Mouse (Mus musculus): ENCODE data around the gene Gm45261. TPM values are rescaled to one million over a fixed set of nuclear protein-coding genes. Genes with fewer than 3 reads are reported as not detected.

Gm45261 gene
- polyA plus RNA-seq (2012; rRNA removed) (not detected in 2 replicates), polyA plus RNA-seq (2014; fragmentation: Nextera tagmentation; extraction: Ambion mirVana) (not detected in 2 replicates)

DNA sequence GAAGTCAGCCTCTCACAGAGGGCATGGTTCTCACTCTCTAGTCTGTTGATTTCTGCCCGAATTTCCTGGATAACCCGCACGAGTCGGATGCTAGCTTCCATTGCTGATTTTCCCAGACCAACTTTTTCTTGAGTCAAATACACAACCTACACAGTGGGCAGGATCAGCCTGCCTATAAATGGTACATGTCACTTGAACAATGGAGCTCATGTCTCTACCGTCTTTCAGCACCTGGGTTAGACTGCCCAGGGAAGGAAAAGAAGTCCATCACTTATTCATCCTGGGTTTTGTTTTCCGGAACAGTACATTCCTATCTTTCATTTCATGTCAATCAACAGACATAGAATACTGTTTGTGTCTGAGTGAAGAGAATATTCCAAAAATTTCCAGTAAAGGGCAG is at the start of gene Gm45261:
Gm45261 (minus strand) TSS at position 101 of the 400 bp plus-strand sequence.
- H3K27me3 ChIP-seq (ENCODE audit: control insufficient read depth, insufficient read depth, low read length) = no peaks in the 10 kb centered on the region
- no peaks in the 10 kb centered on the region for H3K9me3 ChIP-seq (ENCODE audit: control insufficient read depth, low read length)
- H3K4me3 ChIP-seq (ENCODE audit: insufficient read depth in 1 of 2, low read depth in 2 of 2, low read length in 2 of 2) = no peak within 1 kb of the TSS
- H3K4me2 ChIP-seq (ENCODE audit: low read depth) = no peak within 1 kb of the TSS
- 59% methylated on average over 6 of the region's 6 CpGs for WGBS (ENCODE audit: insufficient replicate concordance)
- ATAC-seq (ENCODE audit: insufficient read depth) = no peak
- no peak within 1 kb of the TSS for H3K27ac ChIP-seq
- no peaks in the 10 kb centered on the region for H3K36me3 ChIP-seq (replicated peaks; ENCODE audit: control insufficient read depth, insufficient read depth, low read depth)
- TF ChIP-seq CTCF (IDR thresholded peaks at IDR 0.05; ENCODE audit: low read depth) (no peak), EP300 (IDR thresholded peaks at IDR 0.05; ENCODE audit: low read depth) (no peak)
- no peak within 1 kb of the TSS for H3K9ac ChIP-seq (replicated peaks)
- no peak for DNase-seq (ENCODE audit: low read depth in 3 of 3, low spot score in 3 of 3)
- H3K4me1 ChIP-seq (replicated peaks; ENCODE audit: control insufficient read depth in 2 of 2, insufficient read depth in 2 of 2, low read length in 1 of 2) = no peaks in the 10 kb centered on the region

DNA sequence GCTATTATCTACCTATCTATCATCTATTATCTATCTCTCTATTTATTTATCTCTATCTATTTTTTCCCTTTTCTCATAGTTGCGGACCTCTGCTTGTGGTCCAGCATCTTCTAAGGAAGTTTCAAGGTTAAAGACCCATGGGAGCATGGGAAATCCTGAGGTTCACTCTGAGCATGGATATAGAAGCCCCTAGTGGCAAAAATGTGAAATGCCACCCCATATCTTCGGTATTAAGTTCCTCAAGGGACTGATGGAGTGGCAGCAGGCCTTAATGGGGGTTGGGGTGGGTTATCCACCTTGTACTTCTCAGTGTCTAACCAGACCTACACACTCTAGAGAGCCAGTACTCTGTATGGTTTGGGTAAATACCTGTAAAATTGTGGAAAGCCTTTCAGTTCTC is 43.5 kb upstream of the Gm45261 start:
- TF ChIP-seq EP300 (IDR thresholded peaks at IDR 0.05; ENCODE audit: low read depth) (no peak), CTCF (IDR thresholded peaks at IDR 0.05; ENCODE audit: low read depth) (peak; percentile 31)
- Histone ChIP-seq H3K27me3 (ENCODE audit: control insufficient read depth, insufficient read depth, low read length) (no peaks in the 10 kb centered on the region), H3K4me1 (replicated peaks; ENCODE audit: control insufficient read depth in 2 of 2, insufficient read depth in 2 of 2, low read length in 1 of 2) (no peaks in the 10 kb centered on the region), H3K4me2 (ENCODE audit: low read depth) (no peak overlapping the region), H3K27ac (no peak overlapping the region), H3K36me3 (replicated peaks; ENCODE audit: control insufficient read depth, insufficient read depth, low read depth) (no peaks in the 10 kb centered on the region), H3K9me3 (ENCODE audit: control insufficient read depth, low read length) (no peaks in the 10 kb centered on the region), H3K4me3 (ENCODE audit: insufficient read depth in 1 of 2, low read depth in 2 of 2, low read length in 2 of 2) (no peak overlapping the region), H3K9ac (replicated peaks) (no peak overlapping the region)
- ATAC-seq (ENCODE audit: insufficient read depth) (no peak), DNase-seq (ENCODE audit: low read depth in 3 of 3, low spot score in 3 of 3) (no peak)
- WGBS (ENCODE audit: insufficient replicate concordance) = 72% methylated on average over 2 of the region's 2 CpGs

DNA sequence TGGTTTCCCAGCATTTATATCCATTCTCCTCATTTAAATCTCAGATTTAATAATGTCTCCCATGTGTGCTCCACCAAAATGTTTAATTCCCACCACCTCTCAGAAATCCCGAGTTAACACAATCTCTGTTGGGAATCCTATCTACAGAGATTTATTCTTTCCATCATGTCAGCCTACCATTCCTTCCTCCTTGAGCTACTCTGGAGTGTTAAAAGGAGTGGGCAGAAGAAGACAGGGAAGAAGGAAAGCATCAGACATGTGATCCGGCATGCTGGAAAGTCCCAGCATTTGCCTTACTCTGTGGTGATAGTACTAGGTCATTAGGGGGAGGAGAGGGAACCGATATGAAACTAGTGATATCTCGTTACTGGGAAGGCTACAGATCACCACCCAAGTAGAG is 42.8 kb upstream of the Gm45261 start:
- no peak for ATAC-seq (ENCODE audit: insufficient read depth)
- H3K9ac ChIP-seq (replicated peaks) = no peak overlapping the region
- no peak overlapping the region for H3K27ac ChIP-seq
- no peak overlapping the region for H3K4me3 ChIP-seq (ENCODE audit: insufficient read depth in 1 of 2, low read depth in 2 of 2, low read length in 2 of 2)
- WGBS (ENCODE audit: insufficient replicate concordance) = 63% methylated on average over 4 of the region's 4 CpGs
- TF ChIP-seq CTCF (IDR thresholded peaks at IDR 0.05; ENCODE audit: low read depth) (no peak), EP300 (IDR thresholded peaks at IDR 0.05; ENCODE audit: low read depth) (no peak)
- H3K9me3 ChIP-seq (ENCODE audit: control insufficient read depth, low read length) = no peaks in the 10 kb centered on the region
- no peaks in the 10 kb centered on the region for H3K27me3 ChIP-seq (ENCODE audit: control insufficient read depth, insufficient read depth, low read length)
- no peak overlapping the region for H3K4me2 ChIP-seq (ENCODE audit: low read depth)
- H3K36me3 ChIP-seq (replicated peaks; ENCODE audit: control insufficient read depth, insufficient read depth, low read depth) = no peaks in the 10 kb centered on the region
- H3K4me1 ChIP-seq (replicated peaks; ENCODE audit: control insufficient read depth in 2 of 2, insufficient read depth in 2 of 2, low read length in 1 of 2) = no peaks in the 10 kb centered on the region
- DNase-seq (ENCODE audit: low read depth in 3 of 3, low spot score in 3 of 3) = no peak

DNA sequence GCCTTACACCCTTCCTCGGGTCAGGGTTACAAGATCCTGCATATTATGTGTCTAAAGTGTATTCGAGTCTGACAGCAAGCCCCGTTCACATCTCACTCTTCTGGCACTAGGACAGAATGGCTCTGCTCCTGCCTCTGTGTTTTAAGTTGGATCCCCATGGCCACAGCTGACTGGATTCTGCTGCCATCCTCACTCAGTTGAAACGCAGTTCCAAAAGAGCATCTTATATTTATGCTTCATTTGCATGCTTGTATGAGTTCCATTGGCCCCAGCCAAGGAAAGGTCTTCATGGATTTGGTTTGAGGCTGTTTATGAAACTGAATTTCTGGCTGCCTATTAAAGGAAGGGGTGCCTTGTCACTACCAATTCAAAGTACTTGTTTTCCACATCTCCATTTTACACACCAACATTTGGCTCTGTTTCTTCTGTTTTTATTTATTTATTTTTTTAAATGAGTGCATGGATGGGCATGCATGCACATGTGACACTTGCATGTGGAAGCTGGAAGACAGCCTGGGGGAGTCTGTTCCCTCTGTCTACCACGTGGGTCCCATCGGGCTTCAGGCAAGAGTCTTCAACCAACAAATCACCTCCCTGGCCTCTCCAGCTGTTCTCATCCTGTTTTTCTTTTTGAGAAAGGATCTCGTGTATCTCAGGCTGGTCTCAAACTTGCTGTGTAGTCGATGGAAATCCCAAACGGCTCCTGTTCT is 41.4 kb upstream of the Gm45261 start:
- H3K9ac ChIP-seq (replicated peaks) = no peak overlapping the region
- H3K27me3 ChIP-seq (ENCODE audit: control insufficient read depth, insufficient read depth, low read length) = no peaks in the 10 kb centered on the region
- H3K4me3 ChIP-seq (ENCODE audit: insufficient read depth in 1 of 2, low read depth in 2 of 2, low read length in 2 of 2) = no peak overlapping the region
- TF ChIP-seq EP300 (IDR thresholded peaks at IDR 0.05; ENCODE audit: low read depth) (no peak), CTCF (IDR thresholded peaks at IDR 0.05; ENCODE audit: low read depth) (no peak)
- no peaks in the 10 kb centered on the region for H3K9me3 ChIP-seq (ENCODE audit: control insufficient read depth, low read length)
- no peak for ATAC-seq (ENCODE audit: insufficient read depth)
- no peak overlapping the region for H3K27ac ChIP-seq
- no peak overlapping the region for H3K4me2 ChIP-seq (ENCODE audit: low read depth)
- H3K36me3 ChIP-seq (replicated peaks; ENCODE audit: control insufficient read depth, insufficient read depth, low read depth) = no peaks in the 10 kb centered on the region
- DNase-seq (ENCODE audit: low read depth in 3 of 3, low spot score in 3 of 3) = no peak
- H3K4me1 ChIP-seq (replicated peaks; ENCODE audit: control insufficient read depth in 2 of 2, insufficient read depth in 2 of 2, low read length in 1 of 2) = no peaks in the 10 kb centered on the region
- 62% methylated on average over 9 of the region's 9 CpGs for WGBS (ENCODE audit: insufficient replicate concordance)

DNA sequence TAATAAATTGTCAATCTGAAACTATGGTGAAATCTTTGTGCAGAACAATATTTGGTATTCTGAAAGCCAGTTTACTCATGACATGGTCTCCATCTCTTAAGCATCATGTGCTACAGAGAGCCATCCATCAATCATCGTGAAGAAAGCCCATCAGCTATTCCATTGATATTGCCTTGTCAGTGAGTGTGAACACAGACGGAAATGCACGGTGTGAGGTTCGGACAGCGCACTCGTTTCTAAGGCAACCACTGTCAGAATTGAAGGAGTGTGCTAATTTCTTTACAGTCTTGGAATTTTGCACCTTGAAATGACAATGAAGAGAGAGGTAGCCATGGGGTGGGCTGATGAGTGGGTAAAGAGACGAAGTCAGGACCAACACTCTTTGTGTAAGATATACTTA is 38.0 kb upstream of the Gm45261 start:
- H3K9ac ChIP-seq (replicated peaks) = no peak overlapping the region
- no peak overlapping the region for H3K4me3 ChIP-seq (ENCODE audit: insufficient read depth in 1 of 2, low read depth in 2 of 2, low read length in 2 of 2)
- DNase-seq (ENCODE audit: low read depth in 3 of 3, low spot score in 3 of 3) = no peak
- H3K36me3 ChIP-seq (replicated peaks; ENCODE audit: control insufficient read depth, insufficient read depth, low read depth) = no peaks in the 10 kb centered on the region
- 72% methylated on average over 7 of the region's 7 CpGs for WGBS (ENCODE audit: insufficient replicate concordance)
- no peak for ATAC-seq (ENCODE audit: insufficient read depth)
- no peak overlapping the region for H3K27ac ChIP-seq
- H3K9me3 ChIP-seq (ENCODE audit: control insufficient read depth, low read length) = no peaks in the 10 kb centered on the region
- no peak for TF ChIP-seq CTCF (IDR thresholded peaks at IDR 0.05; ENCODE audit: low read depth)
- no peak for TF ChIP-seq EP300 (IDR thresholded peaks at IDR 0.05; ENCODE audit: low read depth)
- no peaks in the 10 kb centered on the region for H3K27me3 ChIP-seq (ENCODE audit: control insufficient read depth, insufficient read depth, low read length)
- no peaks in the 10 kb centered on the region for H3K4me1 ChIP-seq (replicated peaks; ENCODE audit: control insufficient read depth in 2 of 2, insufficient read depth in 2 of 2, low read length in 1 of 2)
- H3K4me2 ChIP-seq (ENCODE audit: low read depth) = no peak overlapping the region

Measured in liver, embryonic 14.5 days (tissue).